Mouse (Mus musculus) liver, adult 2 months (tissue): ENCODE results near the gene Rftn2.

Experiments used
- CTCF ChIP-seq: fragments of 200-500 bp; IDR thresholded peaks from 2 replicates; pipeline ENCODE4 v1.5.1; 2011; ENCODE audit warnings: low read depth, low read length, control low read depth
- POLR2A ChIP-seq: fragments of 200-500 bp; IDR thresholded peaks from 2 replicates; pipeline ENCODE4 v1.6.1; 2011; ENCODE audit warnings: low read length, control low read depth; ENCODE audit not compliant: insufficient read depth; ENCODE audit errors: extremely low read depth

DNA sequence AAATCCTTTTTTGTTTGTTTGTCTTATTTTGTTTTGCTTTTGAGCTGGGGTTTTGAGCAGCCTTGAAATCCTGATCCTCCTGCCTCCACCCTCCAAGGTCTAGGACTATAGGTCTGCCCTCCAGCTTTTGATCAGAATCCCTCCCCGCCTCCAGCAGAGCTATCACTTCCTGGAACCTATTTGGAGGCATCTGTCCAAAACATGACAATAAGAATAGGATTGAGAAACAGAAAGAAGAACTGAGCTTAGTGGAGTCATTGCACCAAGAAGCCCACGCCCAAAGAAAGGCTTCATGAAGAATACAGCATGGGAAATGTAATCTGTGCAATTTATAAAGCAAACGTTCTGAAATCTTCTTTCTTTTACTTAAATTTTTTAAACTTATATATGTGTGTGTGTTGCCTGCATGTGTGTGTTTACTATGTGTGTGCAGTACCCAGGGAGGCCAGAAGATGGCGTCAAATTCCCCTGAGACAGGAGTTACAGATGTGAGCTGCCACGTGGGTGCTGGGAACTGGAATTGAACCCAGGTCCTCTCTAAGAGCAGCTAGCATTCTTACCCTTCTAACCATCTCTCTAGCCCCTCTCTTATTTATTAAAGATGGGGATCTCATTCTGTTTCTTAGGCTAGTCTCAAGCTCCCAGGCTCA lies 46.5 kb downstream of the Rftn2 start:
- TF ChIP-seq POLR2A (no peak), CTCF (peak; percentile 21; the same call in 1 of the 2 replicates)
